Mouse (Mus musculus) small intestine, adult 2 months (tissue): ENCODE measurements at regions not wholly inside any gene's neighbourhood (a gene's known extent, or its start where the extent isn't known, plus 50 kb on each side); places are given as distances from the start of the nearest gene placed in this dataset.

Experiments used
- CTCF ChIP-seq: fragments of 200-500 bp; IDR thresholded peaks from 2 replicates; pipeline ENCODE4 v1.5.1; 2012; ENCODE audit warnings: low read depth, mild to moderate bottlenecking, control low read depth, inconsistent platforms, low read length, moderate library complexity, mixed read lengths; ENCODE audit not compliant: insufficient replicate concordance, insufficient read length; ENCODE audit errors: extremely low read depth
- POLR2A ChIP-seq: fragments of 200-500 bp; IDR thresholded peaks from 2 replicates; pipeline ENCODE4 v1.6.1; 2012; ENCODE audit warnings: low read depth, mild to moderate bottlenecking, control low read depth, inconsistent platforms, low read length, moderate library complexity

DNA sequence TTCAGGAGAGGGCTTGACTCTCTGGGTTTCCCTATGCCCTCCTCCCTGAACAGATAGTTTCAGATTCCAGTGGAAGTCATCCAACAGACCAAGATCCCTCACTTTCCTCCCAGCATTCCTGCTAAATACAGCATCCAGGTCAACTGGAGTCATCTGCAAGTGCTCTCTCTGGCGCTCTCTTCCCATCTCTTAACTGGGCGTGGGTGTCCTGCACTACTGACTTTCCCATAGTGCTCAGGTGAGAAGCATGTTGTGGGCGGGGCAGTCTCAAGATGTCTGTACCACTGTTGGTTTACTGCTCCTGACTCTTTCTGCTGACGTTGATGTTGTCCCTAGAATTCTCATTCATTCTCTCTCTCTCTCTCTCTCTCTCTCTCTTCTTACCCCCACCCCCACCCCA, 154.0 kb downstream of the Qrsl1 start:
- no peak for TF ChIP-seq POLR2A
- no peak for TF ChIP-seq CTCF
